Mouse (Mus musculus): ENCODE measurements around the gene Zbtb6. TPM values are rescaled to one million over a fixed set of nuclear protein-coding genes. Genes with fewer than 3 reads are reported as not detected.

The Zbtb6 gene
- total RNA-seq (2021) = 10 to 100 TPM; 16.6 to 17.0 TPM

DNA sequence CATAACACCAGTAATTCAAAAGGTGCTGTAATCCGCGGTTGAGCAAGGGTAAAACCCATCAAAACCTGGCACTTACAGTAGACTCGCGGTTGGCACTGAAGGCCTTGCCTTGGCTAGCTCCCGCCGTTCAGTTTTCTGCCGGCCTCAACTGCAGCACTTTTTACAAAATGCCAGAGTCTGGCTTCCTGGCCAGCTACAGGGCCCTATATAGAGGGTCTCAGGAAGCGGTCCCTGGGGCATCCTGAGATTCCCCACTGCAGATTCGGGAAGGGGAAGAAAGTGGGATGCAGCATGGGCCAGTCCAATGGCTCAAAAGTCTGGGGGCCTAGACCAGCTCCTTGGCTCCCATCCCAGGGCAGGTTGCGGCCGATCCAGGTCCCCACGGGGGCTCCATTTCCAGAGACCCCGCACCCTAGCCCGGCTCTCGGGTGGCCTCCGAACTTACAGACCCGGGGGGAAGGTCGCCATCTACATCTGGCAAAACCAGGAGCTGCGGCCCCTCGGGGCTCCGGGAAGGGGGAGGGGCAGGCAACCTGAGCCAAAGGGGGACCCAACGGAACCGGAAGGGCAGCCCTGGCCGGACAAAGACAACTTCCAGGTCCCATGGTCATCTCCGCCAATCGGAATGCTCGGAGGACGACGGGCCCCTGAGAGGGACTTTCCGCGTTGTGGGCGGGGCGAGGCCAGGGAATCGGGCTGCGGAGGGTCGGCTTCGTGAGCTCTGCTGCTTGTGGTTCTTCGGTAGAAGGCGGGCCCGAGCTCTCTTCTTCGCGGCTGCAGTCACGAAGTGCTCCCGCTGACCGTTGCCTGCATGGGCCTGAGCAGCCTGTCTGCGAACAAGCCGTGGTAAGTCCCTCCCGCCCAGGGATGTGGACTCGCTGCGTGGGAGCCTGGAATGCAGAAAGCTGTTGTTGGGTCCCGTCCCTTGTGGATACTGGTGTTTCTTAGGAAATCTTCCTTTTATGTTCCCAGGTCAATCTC, at the start of gene Zbtb6, which contains the start of the genes Zbtb26 and Rabgap1:
Zbtb6 (minus strand) TSS at position 561 of the 981 bp plus-strand sequence.
Zbtb26 (minus strand) TSS at position 525 of the 981 bp plus-strand sequence.
Rabgap1 (plus strand) TSS at position 669 of the 981 bp plus-strand sequence.
- peak; percentile 94 to 98 for DNase-seq (ENCODE audit: extremely low spot score in 1 of 2, low spot score in 2 of 2)
- intact Hi-C loops (cut with DNase I) = no loop called here

GRCm38 (mm10) chr2:37488956-37489355, 46.0 kb upstream of the Zbtb6 start:
- intact Hi-C loops (cut with DNase I) = loop anchor here (5.0 kb wide), 1 partner anchor 92 kb away; no protein-coding TSS in a partner anchor
- no peak for DNase-seq (ENCODE audit: extremely low spot score in 1 of 2, low spot score in 2 of 2)

DNA sequence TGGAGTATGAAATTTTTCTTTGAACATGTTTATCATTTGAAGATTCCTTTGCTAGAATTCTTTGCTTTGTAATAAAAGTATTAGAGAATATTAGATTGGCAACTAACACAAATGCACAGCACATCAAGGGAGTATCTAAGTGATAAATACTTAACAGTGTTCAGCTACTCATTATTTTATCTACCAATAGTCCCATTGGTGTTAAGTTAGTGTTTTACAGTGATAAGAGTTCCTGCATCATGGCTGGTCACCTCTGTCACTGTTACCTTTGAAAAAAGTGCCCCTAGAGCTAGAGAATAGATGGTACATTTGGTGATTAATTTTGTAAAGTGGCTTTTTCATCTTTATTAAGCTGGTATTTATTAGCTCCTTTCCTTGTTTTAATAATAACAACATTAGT, 43.4 kb upstream of the Zbtb6 start:
- intact Hi-C loops (cut with DNase I) = loop anchor here (5.0 kb wide), 1 partner anchor 89 kb away; no protein-coding TSS in a partner anchor
- DNase-seq (ENCODE audit: extremely low spot score in 1 of 2, low spot score in 2 of 2) = no peak

- intact Hi-C loops (cut with DNase I) = loop anchor here (5.0 kb wide), 1 partner anchor 88 kb away; no protein-coding TSS in a partner anchor
- DNase-seq (ENCODE audit: extremely low spot score in 1 of 2, low spot score in 2 of 2) = peak in 1 of 2 experiments; percentile 27
These were observed 42.4 kb upstream of the Zbtb6 start for GRCm38 (mm10) chr2:37485370-37485769.

- intact Hi-C loops (cut with DNase I) = no loop called here
- no peak for DNase-seq (ENCODE audit: extremely low spot score in 1 of 2, low spot score in 2 of 2)
These were observed 41.2 kb upstream of the Zbtb6 start for GRCm38 (mm10) chr2:37484165-37484564.

- DNase-seq (ENCODE audit: extremely low spot score in 1 of 2, low spot score in 2 of 2) = no peak
- intact Hi-C loops (cut with DNase I) = no loop called here
These were observed 37.1 kb upstream of the Zbtb6 start for GRCm38 (mm10) chr2:37480039-37480438.

GRCm38 (mm10) chr2:37479559-37479958, 36.6 kb upstream of the Zbtb6 start:
- intact Hi-C loops (cut with DNase I) = no loop called here
- no peak for DNase-seq (ENCODE audit: extremely low spot score in 1 of 2, low spot score in 2 of 2)

- DNase-seq (ENCODE audit: extremely low spot score in 1 of 2, low spot score in 2 of 2) = no peak
- intact Hi-C loops (cut with DNase I) = no loop called here
These were observed 23.3 kb upstream of the Zbtb6 start for GRCm38 (mm10) chr2:37466266-37466665.

- DNase-seq (ENCODE audit: extremely low spot score in 1 of 2, low spot score in 2 of 2) = no peak
- intact Hi-C loops (cut with DNase I) = no loop called here
These were observed 17.7 kb upstream of the Zbtb6 start for GRCm38 (mm10) chr2:37460707-37461106.

GRCm38 (mm10) chr2:37452376-37452760, 9.4 kb upstream of the Zbtb6 start:
- intact Hi-C loops (cut with DNase I) = no loop called here

DNA sequence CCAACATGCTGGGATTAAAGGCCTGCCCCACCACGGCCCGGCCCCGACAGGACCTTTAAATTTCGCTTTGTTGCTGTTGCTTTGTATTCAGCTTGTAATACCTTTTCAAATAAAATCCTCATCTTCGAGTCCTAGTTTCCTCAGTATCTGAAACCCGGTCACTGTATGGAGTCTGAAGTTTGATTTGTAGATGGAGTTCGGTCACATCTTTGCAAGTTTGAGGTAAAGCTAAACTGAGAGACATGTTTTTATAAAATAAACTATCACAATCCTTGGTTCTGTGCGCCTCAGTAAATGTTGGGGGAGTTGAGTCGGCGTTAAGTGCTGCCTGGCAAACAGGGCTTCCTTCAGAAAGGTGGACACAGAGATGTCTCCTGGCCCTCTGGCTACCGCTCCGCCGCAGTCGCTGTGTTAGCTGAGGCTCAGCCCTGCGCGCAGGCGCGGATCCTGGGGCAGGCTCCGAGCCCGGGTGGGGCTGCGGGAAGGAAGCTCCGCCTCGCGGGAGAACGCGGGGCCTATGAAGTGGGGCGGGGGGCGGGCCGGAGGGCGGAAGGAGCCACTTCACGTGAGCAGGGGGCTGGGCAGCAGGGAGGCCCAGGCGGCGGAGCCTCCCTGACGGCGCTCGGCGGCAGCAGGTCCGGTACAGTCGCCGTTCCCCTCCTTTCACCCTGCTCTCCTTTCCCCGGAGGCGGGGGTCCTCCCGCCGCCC, 8.8 kb upstream of the Zbtb6 start:
- intact Hi-C loops (cut with DNase I) = no loop called here
- peak; percentile 83 to 97 for DNase-seq (ENCODE audit: extremely low spot score in 1 of 2, low spot score in 2 of 2)

More at GRCm38 (mm10) chr2:37452376-37452760, 9.4 kb upstream of the Zbtb6 start:
- DNase-seq (ENCODE audit: extremely low spot score in 1 of 2, low spot score in 2 of 2) = no peak

- no peak for DNase-seq (ENCODE audit: extremely low spot score in 1 of 2, low spot score in 2 of 2)
- intact Hi-C loops (cut with DNase I) = no loop called here
These were observed 11.4 kb downstream of the Zbtb6 start for GRCm38 (mm10) chr2:37431609-37432008.

GRCm38 (mm10) chr2:37430593-37431464, 12.1 kb downstream of the Zbtb6 start:
- intact Hi-C loops (cut with DNase I) = no loop called here
- peak; percentile 89 to 90 for DNase-seq (ENCODE audit: extremely low spot score in 1 of 2, low spot score in 2 of 2)

DNA sequence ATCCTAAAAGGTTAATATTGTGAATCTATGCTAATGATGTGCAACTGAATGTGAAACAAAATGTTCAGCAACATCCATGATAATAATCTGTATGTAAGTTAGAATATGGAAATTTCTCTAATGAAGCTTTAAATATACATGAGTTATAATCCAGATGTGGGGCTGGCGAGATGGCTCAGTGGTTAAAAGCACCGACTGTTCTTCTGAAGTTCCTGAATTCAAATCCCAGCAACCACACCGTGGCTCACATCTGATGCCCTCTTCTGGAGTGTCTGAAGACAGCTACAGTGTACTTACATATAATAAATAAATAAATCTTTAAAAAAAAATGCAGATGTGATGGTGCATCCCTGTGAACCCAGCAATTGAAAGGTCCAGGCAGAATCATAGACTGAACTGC, 19.3 kb downstream of the Zbtb6 start:
- peak in 1 of 2 experiments; percentile 13 for DNase-seq (ENCODE audit: extremely low spot score in 1 of 2, low spot score in 2 of 2)
- intact Hi-C loops (cut with DNase I) = loop anchor here (10.0 kb wide), 1 partner anchor 351 kb away; the partner anchor contains the start of gene Crb2

GRCm38 (mm10) chr2:37422306-37423304, 20.4 kb downstream of the Zbtb6 start, which contains the start of gene Rc3h2:
TSS of gene Rc3h2 (minus strand) at chr2:37422903.
- intact Hi-C loops (cut with DNase I) = loop anchor here (10.0 kb wide), 1 partner anchor 352 kb away; the partner anchor contains the start of gene Crb2
- DNase-seq (ENCODE audit: extremely low spot score in 1 of 2, low spot score in 2 of 2) = peak; percentile 96 to 97

- no peak for DNase-seq (ENCODE audit: extremely low spot score in 1 of 2, low spot score in 2 of 2)
- intact Hi-C loops (cut with DNase I) = loop anchor here (10.0 kb wide), 1 partner anchor 353 kb away; the partner anchor contains the start of gene Crb2
These were observed 21.1 kb downstream of the Zbtb6 start for GRCm38 (mm10) chr2:37421903-37422302.

DNA sequence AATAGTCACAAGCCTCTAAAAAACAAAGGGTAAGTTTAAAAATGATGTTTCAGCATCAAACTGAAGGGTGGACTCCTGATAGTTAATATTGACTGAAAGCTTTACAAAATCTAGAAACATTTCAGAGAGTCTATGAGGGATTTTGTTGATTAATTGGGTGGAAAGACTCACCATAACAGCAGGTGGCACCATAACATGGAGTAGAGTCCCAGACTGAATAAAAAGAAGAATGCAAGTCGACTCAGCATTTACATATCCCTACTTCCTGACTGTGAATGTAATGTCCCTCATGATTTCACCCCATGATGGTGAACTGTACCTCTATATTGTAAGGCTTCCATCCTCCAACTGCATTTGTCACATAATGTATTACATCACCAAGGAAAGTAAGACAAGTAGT, 47.4 kb downstream of the Zbtb6 start:
- intact Hi-C loops (cut with DNase I) = loop anchor here (5.0 kb wide), 1 partner anchor 92 kb away; no protein-coding TSS in a partner anchor
- no peak for DNase-seq (ENCODE audit: extremely low spot score in 1 of 2, low spot score in 2 of 2)

Data from left cerebral cortex, postnatal 10 days (tissue).